Mouse (Mus musculus) cerebellum, adult 2 months (tissue): ENCODE results near the gene Prpf4.

ENCODE experiments used
- CTCF ChIP-seq: fragments of 200-500 bp; IDR thresholded peaks from 2 replicates; pipeline ENCODE4 v1.5.1; 2011; ENCODE audit warnings: low read depth, mild to moderate bottlenecking, control low read depth, low read length, moderate library complexity, borderline replicate concordance; ENCODE audit not compliant: insufficient read depth
- POLR2A ChIP-seq: fragments of 200-500 bp; IDR thresholded peaks from 2 replicates; pipeline ENCODE4 v1.6.1; 2011; ENCODE audit warnings: low read length, control low read depth, borderline replicate concordance; ENCODE audit not compliant: insufficient read depth

- no peak for TF ChIP-seq POLR2A
- no peak for TF ChIP-seq CTCF
Measured at GRCm38 (mm10) chr4:62460348-62460747, 51.8 kb downstream of the Prpf4 start.
